Mouse (Mus musculus) spleen, postnatal 10 days (tissue): ENCODE data around the gene Mgmt.

Experiments
- DNase-seq, 2 experiments: peaks; one replicate each; pipeline ENCODE4 v3.0.0; 2021 to 2022; ENCODE audit warnings: low spot score in 2 of 2

Mgmt gene

GRCm38 (mm10) chr7:137001215-137001614 is 106.8 kb downstream of the Mgmt start:
- DNase-seq, result no peak

GRCm38 (mm10) chr7:137001783-137002182 is 107.4 kb downstream of the Mgmt start:
- DNase-seq, result no peak

- DNase-seq, result no peak
Observed at GRCm38 (mm10) chr7:137002431-137002830, 108.0 kb downstream of the Mgmt start.

GRCm38 (mm10) chr7:137005293-137005692 is 110.9 kb downstream of the Mgmt start:
- DNase-seq, result no peak

GRCm38 (mm10) chr7:137008321-137008720 is 113.9 kb downstream of the Mgmt start:
- no peak for DNase-seq

- DNase-seq, result no peak
Observed at GRCm38 (mm10) chr7:137009732-137010275, 115.4 kb downstream of the Mgmt start.

DNA sequence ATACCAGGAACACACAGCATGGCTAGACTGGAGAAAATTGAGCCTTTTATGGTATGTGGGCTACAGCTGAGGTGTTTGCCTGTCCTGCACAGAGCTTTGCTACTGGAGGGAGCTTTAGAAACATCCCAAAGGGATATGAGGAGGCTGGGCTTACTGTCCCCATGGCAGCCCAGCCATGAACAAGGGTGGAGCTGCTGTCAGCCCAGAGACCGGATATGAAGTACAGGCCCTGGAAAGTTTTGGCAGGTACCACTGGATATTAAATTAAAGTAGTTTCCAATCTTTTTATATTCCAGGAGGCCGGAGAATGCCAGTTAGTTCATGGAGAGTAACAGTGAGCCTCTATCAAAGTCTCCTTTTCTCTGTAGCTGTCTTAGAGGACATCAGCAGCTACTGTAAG is 116.0 kb downstream of the Mgmt start:
- DNase-seq, result no peak

GRCm38 (mm10) chr7:137012687-137013086 is 118.3 kb downstream of the Mgmt start:
- DNase-seq, result no peak

GRCm38 (mm10) chr7:137013433-137013832 is 119.0 kb downstream of the Mgmt start:
- DNase-seq, result no peak

GRCm38 (mm10) chr7:137018614-137019013 is 124.2 kb downstream of the Mgmt start:
- no peak for DNase-seq

- no peak for DNase-seq
Observed at GRCm38 (mm10) chr7:137020195-137020594, 125.8 kb downstream of the Mgmt start.

GRCm38 (mm10) chr7:137030789-137031188 is 136.4 kb downstream of the Mgmt start:
- no peak for DNase-seq

- no peak for DNase-seq
Observed at GRCm38 (mm10) chr7:137033177-137033576, 138.8 kb downstream of the Mgmt start.

- no peak for DNase-seq
Observed at GRCm38 (mm10) chr7:137034986-137035385, 140.6 kb downstream of the Mgmt start.

DNA sequence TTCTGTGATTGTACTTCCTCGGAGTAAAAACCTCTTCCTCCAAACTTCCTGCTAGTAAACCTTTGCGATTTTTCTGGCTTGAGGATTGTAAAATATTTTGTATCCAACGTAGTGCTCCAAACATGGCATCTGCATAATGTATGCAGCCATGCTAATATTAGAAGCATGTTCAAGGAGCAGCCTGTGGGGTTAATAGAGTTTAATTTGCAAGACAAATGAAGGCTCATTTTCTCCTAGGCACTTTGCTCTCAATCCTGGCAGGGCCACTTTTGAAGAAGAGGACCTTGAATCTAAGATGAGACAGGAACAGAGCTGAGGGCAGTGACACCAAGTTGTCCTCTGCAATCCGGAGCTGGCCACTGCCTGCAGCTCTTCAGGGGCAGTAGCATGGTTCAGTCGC is 141.5 kb downstream of the Mgmt start:
- no peak for DNase-seq

DNA sequence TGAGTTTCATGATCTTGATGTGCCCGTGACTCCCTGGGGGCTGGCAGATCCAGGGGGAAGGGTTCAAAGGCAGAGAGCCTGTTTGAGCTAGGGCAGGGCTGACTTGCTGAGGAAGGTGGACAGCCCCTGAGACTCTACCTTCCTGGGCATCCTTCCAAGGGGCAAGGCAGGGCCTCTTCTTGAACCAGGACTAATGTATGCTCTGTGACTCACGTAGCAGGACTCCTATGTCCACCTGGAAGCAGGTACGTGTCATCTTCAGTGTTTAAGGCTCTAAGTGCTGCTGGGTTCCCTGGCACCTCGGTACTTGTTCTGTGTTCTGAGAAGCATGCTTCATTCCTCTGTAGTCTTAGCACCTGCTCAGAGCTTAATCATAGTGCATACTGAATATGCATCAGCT is 143.1 kb downstream of the Mgmt start:
- DNase-seq, result no peak

DNA sequence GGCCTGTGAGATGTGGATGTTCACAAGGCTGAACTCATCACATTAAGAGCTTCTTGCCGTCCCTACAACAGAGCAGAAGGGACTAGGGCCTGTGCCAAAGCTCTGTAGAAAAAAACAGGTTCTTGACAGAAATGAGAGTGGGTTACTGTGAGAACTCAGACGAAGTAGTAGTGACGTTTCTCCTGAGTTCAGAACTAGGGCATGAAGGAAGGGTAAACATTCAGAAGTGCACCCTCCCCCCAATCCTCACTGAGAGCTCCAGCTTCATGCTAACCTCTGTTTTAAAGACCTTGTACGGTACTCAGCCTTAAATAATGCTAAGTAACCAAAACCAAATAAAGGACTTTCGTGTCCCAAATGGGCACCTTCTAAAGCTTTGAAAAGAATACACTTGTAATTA is 143.5 kb downstream of the Mgmt start:
- no peak for DNase-seq

GRCm38 (mm10) chr7:137038311-137038945 is 144.0 kb downstream of the Mgmt start:
- no peak for DNase-seq

- no peak for DNase-seq
Observed at GRCm38 (mm10) chr7:137038946-137039320, 144.5 kb downstream of the Mgmt start.

DNA sequence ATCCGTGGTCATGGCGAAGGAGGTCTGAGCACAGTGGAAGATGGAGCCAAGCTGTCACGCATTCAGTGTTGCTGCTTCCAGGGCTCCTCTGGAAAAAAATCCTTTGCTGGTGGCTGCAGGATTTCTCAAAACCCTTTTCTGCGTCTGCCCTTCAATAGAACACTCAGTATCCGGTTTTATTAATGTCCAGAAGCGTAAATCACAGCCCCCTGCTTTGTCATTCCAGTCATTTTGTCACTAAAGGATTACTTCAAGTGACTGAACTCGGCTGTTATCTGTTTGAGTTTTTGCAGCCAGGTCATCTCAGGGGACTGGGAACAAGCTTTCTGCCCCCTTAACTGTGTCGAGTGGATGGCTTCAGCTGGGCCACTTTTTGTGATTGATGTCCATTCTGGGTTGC is 146.2 kb downstream of the Mgmt start:
- DNase-seq, result no peak

- DNase-seq, result no peak
Observed at GRCm38 (mm10) chr7:137046891-137047290, 152.5 kb downstream of the Mgmt start.

DNA sequence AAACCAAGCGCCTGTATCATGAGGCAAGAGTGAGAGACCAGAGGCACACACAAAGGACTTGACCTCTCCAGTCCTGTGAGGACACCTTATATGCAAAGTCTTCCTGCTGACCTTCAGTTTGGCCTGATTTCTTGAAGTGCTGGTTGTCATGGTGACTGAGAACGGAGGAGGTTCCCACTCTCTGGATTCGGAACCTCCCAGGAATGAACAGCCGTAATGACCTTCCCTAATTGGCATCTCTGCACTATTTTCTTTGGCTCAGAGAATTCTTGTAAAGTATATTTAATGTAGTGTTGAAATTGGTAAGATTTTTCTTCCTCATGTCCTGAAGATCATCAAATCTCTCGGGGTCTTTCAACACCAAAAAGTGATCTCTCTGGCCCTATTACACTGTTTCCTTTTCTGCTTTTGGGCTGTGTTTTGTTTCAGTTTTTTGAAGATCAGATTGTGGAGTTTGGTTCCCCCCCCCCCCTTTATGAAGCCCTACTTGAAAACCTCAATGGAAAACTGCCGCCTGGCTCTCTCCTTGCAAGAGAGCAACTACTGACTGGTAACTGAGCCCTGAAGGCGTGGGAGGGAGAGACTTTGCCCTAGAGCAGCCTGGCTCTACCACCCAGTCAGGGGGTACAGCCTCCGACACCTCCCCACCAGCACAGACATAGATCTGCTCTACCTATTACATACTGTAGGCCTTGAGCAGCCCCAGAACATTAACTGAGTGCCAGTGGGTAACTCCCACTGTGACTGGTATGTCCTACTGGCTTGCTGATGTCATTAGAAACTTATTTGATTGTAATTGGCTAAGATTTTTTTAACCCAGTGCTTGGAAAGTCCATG is 153.9 kb downstream of the Mgmt start:
- no peak for DNase-seq

- no peak for DNase-seq
Observed at GRCm38 (mm10) chr7:137054343-137054742, 159.9 kb downstream of the Mgmt start.
